Mouse (Mus musculus) retina, adult 2 months (tissue): ENCODE measurements around the gene Tbx10.
"Not testable (repeated sequence)": the region's sequence is repeated elsewhere in the genome, so short reads cannot be mapped to it uniquely, and the experiment has no call there.

Experiments
- DNase-seq: peaks from one replicate; pipeline ENCODE4 v3.0.0-alpha.2; 2012; ENCODE audit warnings: low read depth, low spot score

Tbx10 gene

GRCm38 (mm10) chr19:3992416-3992815, at the start of gene Tbx10:
Tbx10 (plus strand) TSS chr19:3992752.
- no peak for DNase-seq

- no peak for DNase-seq
Observed at GRCm38 (mm10) chr19:3942986-3943735, 49.4 kb upstream of the Tbx10 start.

DNA sequence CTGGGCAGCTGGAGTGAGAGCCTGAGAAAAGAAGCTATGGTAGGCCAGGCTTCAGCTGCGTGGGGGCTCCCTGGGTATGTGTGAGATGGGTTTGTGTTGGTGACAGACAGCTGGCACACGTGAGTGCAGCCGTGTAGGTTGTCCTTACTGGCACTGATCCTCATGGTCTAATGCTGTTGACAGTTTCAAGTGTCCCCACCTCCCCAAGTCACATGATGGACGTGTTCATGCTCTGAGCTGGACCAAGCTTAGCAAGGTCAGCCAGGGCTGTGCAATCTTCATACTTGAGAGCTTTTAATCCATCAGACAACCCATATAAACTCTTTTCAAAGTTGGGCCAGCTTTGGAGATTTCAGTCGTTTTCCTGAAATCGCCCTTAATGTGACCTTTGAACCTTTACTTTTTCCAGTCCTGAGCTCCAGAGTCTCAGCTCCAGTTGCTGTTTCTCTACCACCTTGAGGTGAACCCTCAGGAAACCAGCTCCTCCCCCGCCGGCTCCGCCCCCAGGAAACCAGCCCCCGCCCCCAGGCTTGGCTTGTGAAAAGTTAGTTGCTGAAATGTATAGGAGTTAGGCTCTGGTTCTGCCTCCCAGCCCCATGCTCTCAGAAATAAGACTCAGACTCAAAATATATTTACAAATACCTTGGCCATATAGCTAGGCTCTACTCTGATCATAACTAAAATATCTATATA, 46.5 kb upstream of the Tbx10 start:
- DNase-seq = no peak

- DNase-seq = peak; percentile 44
Observed at GRCm38 (mm10) chr19:3946715-3947114, 45.8 kb upstream of the Tbx10 start.

- no peak for DNase-seq
Observed at GRCm38 (mm10) chr19:3947813-3948212, 44.7 kb upstream of the Tbx10 start.

DNA sequence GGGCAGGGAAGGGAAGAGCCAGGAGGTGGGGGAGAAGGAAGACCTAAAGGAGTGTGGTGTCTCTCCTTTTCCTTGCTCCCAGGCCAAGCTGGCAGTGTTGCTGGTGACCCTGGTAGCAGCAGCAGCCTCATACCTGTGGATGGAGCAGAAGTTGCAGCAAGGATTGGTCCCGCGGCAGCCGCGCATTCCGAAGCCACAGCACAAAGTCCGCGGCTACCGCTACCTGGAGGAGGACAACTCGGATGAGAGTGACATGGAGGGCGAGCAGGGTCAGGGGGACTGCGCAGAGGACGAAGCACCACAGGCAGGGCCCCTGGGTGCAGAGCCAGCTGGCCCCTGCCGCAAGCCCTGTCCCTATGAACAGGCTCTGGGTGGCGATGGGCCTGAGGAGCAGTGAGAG, 44.0 kb upstream of the Tbx10 start:
- DNase-seq = no peak

DNA sequence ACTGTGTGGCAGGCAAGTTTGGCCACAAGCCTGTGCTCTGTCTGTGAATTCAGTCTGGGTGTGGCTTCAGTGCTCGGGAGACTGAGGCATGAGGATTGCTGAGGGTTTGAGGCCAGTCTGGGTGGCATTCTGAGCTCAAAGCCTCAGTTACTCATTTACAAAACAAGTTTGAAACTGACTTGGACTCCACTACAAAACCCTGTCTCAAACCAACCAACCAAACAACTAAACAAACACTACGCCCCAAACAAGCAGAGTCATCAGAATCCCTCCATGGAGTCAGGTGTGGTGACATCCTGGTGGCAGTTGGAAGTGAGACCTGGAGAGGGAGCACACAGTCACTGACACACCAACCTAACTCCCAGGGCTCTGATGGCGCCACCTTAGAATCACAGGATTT, 42.2 kb upstream of the Tbx10 start:
- DNase-seq = no peak

GRCm38 (mm10) chr19:3951461-3951860, 41.1 kb upstream of the Tbx10 start:
- DNase-seq = no peak

GRCm38 (mm10) chr19:3952099-3952498, 40.5 kb upstream of the Tbx10 start:
- no peak for DNase-seq

GRCm38 (mm10) chr19:3955033-3955432, 37.5 kb upstream of the Tbx10 start:
- no peak for DNase-seq

GRCm38 (mm10) chr19:3955804-3956203, 36.7 kb upstream of the Tbx10 start:
- DNase-seq = no peak

DNA sequence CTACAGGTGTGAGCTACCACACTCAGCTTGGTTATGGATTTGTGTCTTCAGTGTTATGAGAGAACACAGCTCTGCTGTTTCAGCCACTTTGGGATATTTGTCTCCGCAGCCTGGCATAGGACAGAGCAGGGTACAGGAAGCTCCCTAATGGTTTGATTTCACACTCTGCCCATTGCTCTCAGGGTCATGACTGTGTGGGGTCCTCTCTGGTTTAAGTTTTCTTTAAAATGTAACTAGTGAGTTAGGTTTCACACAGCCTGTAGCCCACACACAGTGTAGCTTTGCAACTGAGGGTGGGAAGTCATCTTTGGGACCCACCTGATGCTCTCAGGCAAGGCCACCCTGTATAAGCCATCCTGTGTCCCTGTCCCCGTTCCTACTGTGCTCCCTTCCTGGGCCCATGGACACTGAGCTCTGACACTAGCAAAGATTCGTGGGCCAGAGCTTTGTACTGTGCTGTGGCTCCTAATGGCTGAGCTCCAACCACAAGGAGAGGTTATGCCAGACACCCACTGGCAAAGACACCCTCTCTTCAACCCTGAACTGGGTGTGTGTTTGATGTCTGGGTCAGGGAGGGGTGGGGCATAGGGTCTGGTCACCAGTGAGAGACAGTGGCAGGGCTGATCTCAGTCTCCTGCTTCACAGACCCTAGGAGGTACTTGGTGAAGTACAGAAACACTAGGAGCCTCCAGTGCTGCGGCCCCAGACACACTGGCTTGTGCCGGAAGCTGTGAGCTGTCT, 35.1 kb upstream of the Tbx10 start:
- DNase-seq = not testable (repeated sequence)

- no peak for DNase-seq
Observed at GRCm38 (mm10) chr19:3958470-3958869, 34.1 kb upstream of the Tbx10 start, which contains the start of gene Aldh3b3. Aldh3b3 (plus strand) TSS chr19:3958645.

GRCm38 (mm10) chr19:3959030-3959429, 33.5 kb upstream of the Tbx10 start:
- DNase-seq = no peak

- no peak for DNase-seq
Observed at GRCm38 (mm10) chr19:3960211-3960610, 32.3 kb upstream of the Tbx10 start.

DNA sequence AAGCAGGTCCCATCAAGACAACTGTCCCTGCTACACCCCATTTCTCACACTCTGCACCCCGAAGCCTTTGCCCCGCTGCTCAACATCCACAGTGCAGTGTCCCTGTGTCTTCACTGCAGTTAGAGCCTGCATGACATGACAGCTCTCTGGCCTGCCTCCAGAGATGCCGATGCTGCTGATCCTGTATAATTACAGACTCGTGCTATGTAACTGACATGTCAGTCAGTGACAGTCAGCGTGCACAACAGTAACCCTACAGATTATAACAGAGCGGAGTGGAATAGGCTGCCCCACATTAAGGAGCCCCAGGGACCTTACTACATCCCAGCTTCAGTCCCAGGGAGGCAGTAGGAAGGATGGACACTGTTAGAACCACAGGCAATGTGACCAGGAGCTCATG, 30.7 kb upstream of the Tbx10 start:
- DNase-seq = not testable (repeated sequence)

DNA sequence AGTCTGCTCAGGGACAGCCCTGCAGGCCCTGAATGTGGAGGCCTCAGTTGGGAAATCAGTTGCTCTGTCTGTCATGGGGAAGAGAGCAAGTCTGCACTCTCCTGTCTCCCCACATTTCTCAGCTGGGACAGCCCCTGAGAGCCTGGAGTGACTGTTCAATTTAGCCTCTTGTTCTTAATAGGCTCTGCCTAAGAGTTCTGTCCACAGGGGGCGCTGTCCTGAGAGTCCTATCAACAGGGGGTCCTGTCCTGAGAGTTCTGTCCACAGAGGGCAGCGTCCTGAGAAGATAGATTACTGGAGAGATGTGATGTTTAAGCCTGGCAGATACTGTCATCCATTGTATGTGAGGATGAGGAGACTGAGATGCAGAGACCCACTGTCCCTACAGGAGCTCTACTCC, 30.1 kb upstream of the Tbx10 start:
- no peak for DNase-seq

DNA sequence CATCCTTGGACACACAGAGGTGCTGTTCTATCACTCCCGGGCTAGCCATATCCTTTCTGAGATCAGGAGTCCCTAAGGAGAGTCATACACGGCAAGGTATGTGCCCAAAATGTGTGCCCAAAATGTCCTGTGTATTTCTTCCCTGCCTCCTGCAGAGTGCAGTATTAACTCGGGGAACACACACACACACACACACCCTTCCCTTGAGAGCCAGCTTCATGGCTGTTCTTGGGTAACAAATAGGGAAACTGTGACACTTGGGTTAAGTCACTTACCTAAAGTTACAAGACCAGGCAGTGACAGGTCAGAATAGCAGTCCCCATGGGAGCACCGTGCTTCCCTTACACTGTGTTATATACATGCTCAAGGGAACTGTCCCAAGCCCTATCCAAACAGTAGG, 28.5 kb upstream of the Tbx10 start:
- DNase-seq = no peak

GRCm38 (mm10) chr19:3966330-3967075, 26.0 kb upstream of the Tbx10 start:
- no peak for DNase-seq

GRCm38 (mm10) chr19:3967258-3967657, 25.3 kb upstream of the Tbx10 start:
- no peak for DNase-seq

DNA sequence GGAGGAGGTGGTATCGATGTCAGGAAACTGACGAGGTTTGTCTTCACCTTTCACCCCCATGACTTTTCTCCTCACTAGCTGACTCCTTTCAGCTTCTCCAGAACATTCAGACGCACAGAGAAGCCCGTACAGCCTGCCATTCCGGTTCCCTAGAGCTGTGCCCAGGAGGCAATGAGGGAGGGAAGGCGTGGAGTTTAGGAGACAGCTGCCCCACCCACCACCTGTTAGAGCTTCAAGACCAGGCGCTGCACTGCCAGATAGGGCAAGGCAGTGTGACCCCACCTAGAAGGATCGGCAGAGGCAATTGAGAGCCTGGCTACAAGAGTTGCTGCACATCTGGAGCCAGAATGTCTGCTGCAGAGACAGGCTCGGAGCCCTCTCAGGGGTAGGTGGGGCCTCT, 20.3 kb upstream of the Tbx10 start, which contains the start of gene Aldh3b2:
Gene Aldh3b2, plus strand, starts transcription at position 100 of the 400 bp plus-strand sequence.
- no peak for DNase-seq

- DNase-seq = not testable (repeated sequence)
Observed at GRCm38 (mm10) chr19:3974608-3975007, 17.9 kb upstream of the Tbx10 start.
